Mouse (Mus musculus): ENCODE data around the gene Hdhd5.

- TF ChIP-seq CTCF (IDR thresholded peaks at IDR 0.05; ENCODE audit: control insufficient read depth, insufficient read depth, insufficient replicate concordance, low read depth, low read length), result no peak
- TF ChIP-seq POLR2A (IDR thresholded peaks at IDR 0.05; ENCODE audit: control insufficient read depth, low read depth, low read length), result no peak
Observed at GRCm38 (mm10) chr6:120546973-120547372, 15.9 kb upstream of the Hdhd5 start.

Data from testis, adult 2 months (tissue).